ENCODE assay signal across 8 mouse cellular contexts in the genomic region with DNA sequence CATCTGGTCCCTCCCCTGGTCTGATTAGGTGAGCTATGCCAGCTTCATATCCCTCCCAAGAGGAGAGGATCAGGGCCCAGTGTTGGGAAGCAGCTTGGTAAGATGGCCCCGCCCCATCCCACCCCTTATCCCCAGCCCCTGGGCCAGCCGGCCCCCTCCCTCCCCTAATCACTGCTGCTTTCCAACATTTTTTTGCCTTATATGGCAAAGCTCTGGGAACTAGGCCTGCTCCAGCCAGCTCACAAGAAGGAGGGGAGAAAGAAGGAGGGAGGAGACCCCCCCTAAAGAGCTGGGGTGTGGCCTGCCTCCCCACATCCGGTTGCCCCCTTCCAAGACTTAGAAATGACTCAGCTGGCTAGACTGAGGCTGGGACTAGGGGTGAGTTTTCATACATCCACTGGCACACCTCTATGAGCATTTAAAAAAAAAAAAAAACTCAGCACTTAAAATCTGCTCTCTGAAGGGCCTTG. TPM values are rescaled to one million over a fixed set of nuclear protein-coding genes. Genes with fewer than 3 reads are reported as not detected.
DNase-seq lines count a peak whose midpoint lies in the region; ATAC-seq and TF ChIP-seq lines count a peak whose summit lies in the region.

No protein-coding gene starts in this region.

- no peak for TF ChIP-seq POLR2A in kidney, adult 2 months (IDR thresholded peaks at IDR 0.05; ENCODE audit: low read depth, low read length)

- no peaks in the 10 kb centered on the region for H3K9me3 ChIP-seq in lung, embryonic 16.5 days (ENCODE audit: control insufficient read depth, low read length)

- peak overlapping the region; percentile 73 for H3K27ac ChIP-seq in kidney, adult 2 months (ENCODE audit: insufficient read depth, low read depth, low read length)
- peak overlapping the region; percentile 86 for H3K27ac ChIP-seq in lung, embryonic 16.5 days (ENCODE audit: low read length)

- ATAC-seq in lung, embryonic 16.5 days (ENCODE audit: low read depth), result peak; percentile 58

- peak overlapping the region; percentile 48 for H3K4me3 ChIP-seq in kidney, adult 2 months (ENCODE audit: insufficient read depth, low read depth, low read length)
- peak overlapping the region; percentile 68 for H3K4me3 ChIP-seq in lung, embryonic 16.5 days (ENCODE audit: low read length)

- TF ChIP-seq CTCF in kidney, adult 2 months (conservative IDR thresholded peaks at IDR 0.05; ENCODE audit: insufficient read depth, insufficient read length, low read depth, low read length), result no peak

- peak; percentile 3 to 48 for DNase-seq in urinary bladder, adult 18-20 months (ENCODE audit: low spot score in 2 of 2)
- DNase-seq in urinary bladder, adult 2 months (ENCODE audit: low spot score), result no peak
- peak; percentile 80 for DNase-seq in embryo, embryonic 10.5 days (ENCODE audit: low spot score)
- peak; percentile 71 for DNase-seq in heart, adult 8-10 months (ENCODE audit: low spot score)
- DNase-seq in kidney, adult 2 months, result peak; percentile 70
- DNase-seq in retina, postnatal 1 day, result peak; percentile 65
- DNase-seq in frontal cortex, adult 2 months (ENCODE audit: extremely low spot score in 1 of 2, low spot score in 1 of 2), result no peak

- peaks cover 3% of the 10 kb centered on the region; the same call in 1 of the 2 replicates for H3K4me1 ChIP-seq in kidney, adult 2 months (ENCODE audit: control insufficient read depth, insufficient read depth, low read length)
- no peaks in the 10 kb centered on the region; the same call in 1 of the 2 replicates for H3K4me1 ChIP-seq in lung, embryonic 16.5 days (replicated peaks; ENCODE audit: control insufficient read depth, insufficient read depth, low read length)

- H3K36me3 ChIP-seq in kidney, adult 2 months (ENCODE audit: control insufficient read depth, insufficient read depth, low read length), result no peaks in the 10 kb centered on the region
- peaks cover 32% of the 10 kb centered on the region for H3K36me3 ChIP-seq in lung, embryonic 16.5 days (ENCODE audit: control insufficient read depth, insufficient read depth, low read length)

- peak overlapping the region; percentile 78 for H3K9ac ChIP-seq in lung, embryonic 16.5 days (ENCODE audit: low read length)

- 0% methylated on average over 1 of the region's 3 CpGs for WGBS in kidney, adult 2 months
- WGBS in lung, embryonic 16.5 days, result 13% methylated on average over 3 of the region's 3 CpGs

- peak overlapping the region; percentile 57 for H3K4me2 ChIP-seq in lung, embryonic 16.5 days (ENCODE audit: low read depth, low read length)

- no peaks in the 10 kb centered on the region for H3K27me3 ChIP-seq in kidney, adult 2 months (replicated peaks; ENCODE audit: control insufficient read depth, insufficient read depth, low read length)
- no peaks in the 10 kb centered on the region for H3K27me3 ChIP-seq in lung, embryonic 16.5 days (ENCODE audit: control insufficient read depth, insufficient read depth, low read depth, low read length)

RNA-seq across cellular contexts. Expression of gene Flna, which starts 5.0 kb away (rescaled TPM):
- 5,313 and 5,579 TPM in 2 replicates for polyA plus RNA-seq in urinary bladder, adult 2 months (2012; rRNA removed)
- 10 to 100 TPM; 59.1 to 98.9 (median 79.2) TPM for total RNA-seq in heart, adult 8-10 months (2022)
- 125 and 161 TPM in 2 replicates for polyA plus RNA-seq in kidney, adult 2 months (2012; rRNA removed)
- 372 and 374 TPM in 2 replicates for polyA plus RNA-seq in lung, embryonic 16.5 days (2015; fragmentation: Nextera tagmentation; extraction: Ambion mirVana)
- polyA plus RNA-seq in frontal cortex, adult 2 months (2012; rRNA removed), result 131 and 166 TPM in 2 replicates

RNA-seq across cellular contexts. Expression of gene Emd, which starts 9.8 kb away (rescaled TPM):
- polyA plus RNA-seq in urinary bladder, adult 2 months (2012; rRNA removed), result 92.6 and 98.0 TPM in 2 replicates
- total RNA-seq in heart, adult 8-10 months (2022), result 10 to 100 TPM; 31.5 to 38.2 (median 33.4) TPM
- 41.1 and 45.2 TPM in 2 replicates for polyA plus RNA-seq in kidney, adult 2 months (2012; rRNA removed)
- 24.9 and 25.4 TPM in 2 replicates for polyA plus RNA-seq in lung, embryonic 16.5 days (2015; fragmentation: Nextera tagmentation; extraction: Ambion mirVana)
- polyA plus RNA-seq in frontal cortex, adult 2 months (2012; rRNA removed), result 45.2 and 45.8 TPM in 2 replicates

RNA-seq across cellular contexts. Expression of gene Rpl10, which starts 26.0 kb away (rescaled TPM):
- polyA plus RNA-seq in urinary bladder, adult 2 months (2012; rRNA removed), result 2,380 and 2,941 TPM in 2 replicates
- 100 to 1,000 TPM; 121 to 325 (median 211) TPM for total RNA-seq in heart, adult 8-10 months (2022)
- 1,301 and 1,460 TPM in 2 replicates for polyA plus RNA-seq in kidney, adult 2 months (2012; rRNA removed)
- polyA plus RNA-seq in lung, embryonic 16.5 days (2015; fragmentation: Nextera tagmentation; extraction: Ambion mirVana), result 826 and 850 TPM in 2 replicates
- polyA plus RNA-seq in frontal cortex, adult 2 months (2012; rRNA removed), result 698 and 796 TPM in 2 replicates

RNA-seq across cellular contexts. Expression of gene Taz, which starts 37.1 kb away (rescaled TPM):
- 106 and 145 TPM in 2 replicates for polyA plus RNA-seq in urinary bladder, adult 2 months (2012; rRNA removed)
- 10 to 100 TPM; 47.1 to 63.2 (median 49.8) TPM for total RNA-seq in heart, adult 8-10 months (2022)
- 79.6 and 104 TPM in 2 replicates for polyA plus RNA-seq in kidney, adult 2 months (2012; rRNA removed)
- 81.9 and 91.7 TPM in 2 replicates for polyA plus RNA-seq in lung, embryonic 16.5 days (2015; fragmentation: Nextera tagmentation; extraction: Ambion mirVana)
- 95.1 and 109 TPM in 2 replicates for polyA plus RNA-seq in frontal cortex, adult 2 months (2012; rRNA removed)

RNA-seq across cellular contexts. Expression of gene Dnase1l1, which starts 37.5 kb away (rescaled TPM):
- polyA plus RNA-seq in urinary bladder, adult 2 months (2012; rRNA removed), result 36.1 and 44.7 TPM in 2 replicates
- 10 to 100 TPM; 17.7 to 20.0 (median 18.3) TPM for total RNA-seq in heart, adult 8-10 months (2022)
- polyA plus RNA-seq in kidney, adult 2 months (2012; rRNA removed), result 26.0 and 26.1 TPM in 2 replicates
- 17.4 and 18.6 TPM in 2 replicates for polyA plus RNA-seq in lung, embryonic 16.5 days (2015; fragmentation: Nextera tagmentation; extraction: Ambion mirVana)
- 3.7 and 4.8 TPM in 2 replicates for polyA plus RNA-seq in frontal cortex, adult 2 months (2012; rRNA removed)

Comparison
In these comparisons a context has a peak if more than half of its experiments do, and no peak if none do; other contexts are left out.
1. DNase-seq: peak in urinary bladder, adult 18-20 months (2 of 2), embryo, embryonic 10.5 days (single experiment), heart, adult 8-10 months (single experiment), kidney, adult 2 months (single experiment) and retina, postnatal 1 day (single experiment); none in urinary bladder, adult 2 months (single experiment) and frontal cortex, adult 2 months (0 of 2).
2. RNA of gene Flna, which starts 5.0 kb away (polyA plus RNA-seq): 5,313 to 5,579 TPM in urinary bladder, adult 2 months; 372 to 374 TPM in lung, embryonic 16.5 days, 131 to 166 TPM in frontal cortex, adult 2 months and 125 to 161 TPM in kidney, adult 2 months; every median in the first group is over 10 times any median in the second.